Mouse (Mus musculus): ENCODE measurements around the gene Cep112. TPM values are rescaled to one million over a fixed set of nuclear protein-coding genes. Genes with fewer than 3 reads are reported as not detected.
"Not testable (repeated sequence)": the region's sequence is repeated elsewhere in the genome, so short reads cannot be mapped to it uniquely, and the experiment has no call there.

Gene Cep112
- total RNA-seq, 1 experiment, result 0.85 TPM

GRCm38 (mm10) chr11:108865746-108866145 lies 440.8 kb downstream of the Cep112 start:
- in situ Hi-C loops (cut with MboI; ENCODE audit: low sequenced_read_pairs in 2 of 2, unreplicated experiment in 2 of 2), result no loop called here
- no peaks in the 10 kb centered on the region for H3K4me1 ChIP-seq (ENCODE audit: control insufficient read depth in 2 of 2, insufficient read depth in 2 of 2, low read length in 2 of 2, poor library complexity in 1 of 2)
- no peak overlapping the region for H3K27ac ChIP-seq (ENCODE audit: insufficient read depth, low read depth, low read length, poor library complexity, severe bottlenecking)
- TF ChIP-seq CHD2 (IDR thresholded peaks at IDR 0.05; ENCODE audit: low read depth, low read length) (no peak), HCFC1 (IDR thresholded peaks at IDR 0.05; ENCODE audit: borderline replicate concordance, insufficient read depth, low read length) (no peak), MAFK (IDR thresholded peaks at IDR 0.05; ENCODE audit: insufficient read depth, low read depth, low read length) (no peak), ZC3H11A (IDR thresholded peaks at IDR 0.05; ENCODE audit: borderline replicate concordance, low read depth, low read length) (no peak), ZNF384 (IDR thresholded peaks at IDR 0.05; ENCODE audit: low read depth, low read length) (no peak)
- H3K36me3 ChIP-seq (ENCODE audit: control insufficient read depth, insufficient read depth, low read length, poor library complexity, severe bottlenecking), result no peaks in the 10 kb centered on the region
- H3K9me3 ChIP-seq (ENCODE audit: control insufficient read depth, insufficient read depth, low read depth, low read length), result no peaks in the 10 kb centered on the region
- no peak overlapping the region for H3K9ac ChIP-seq (ENCODE audit: insufficient read depth, low read depth, low read length, poor library complexity, severe bottlenecking)
- H3K4me3 ChIP-seq (ENCODE audit: insufficient read depth in 1 of 2, low read depth in 1 of 2, low read length in 2 of 2, poor library complexity in 1 of 2, severe bottlenecking in 1 of 2), result no peak overlapping the region
- no peak for DNase-seq (ENCODE audit: low read depth, low spot score)

GRCm38 (mm10) chr11:108867538-108867937 lies 442.5 kb downstream of the Cep112 start:
- Histone ChIP-seq H3K4me3 (ENCODE audit: insufficient read depth in 1 of 2, low read depth in 1 of 2, low read length in 2 of 2, poor library complexity in 1 of 2, severe bottlenecking in 1 of 2) (no peak overlapping the region), H3K36me3 (ENCODE audit: control insufficient read depth, insufficient read depth, low read length, poor library complexity, severe bottlenecking) (no peaks in the 10 kb centered on the region), H3K9ac (ENCODE audit: insufficient read depth, low read depth, low read length, poor library complexity, severe bottlenecking) (no peak overlapping the region), H3K9me3 (ENCODE audit: control insufficient read depth, insufficient read depth, low read depth, low read length) (no peaks in the 10 kb centered on the region), H3K4me1 (ENCODE audit: control insufficient read depth in 2 of 2, insufficient read depth in 2 of 2, low read length in 2 of 2, poor library complexity in 1 of 2) (no peaks in the 10 kb centered on the region), H3K27ac (ENCODE audit: insufficient read depth, low read depth, low read length, poor library complexity, severe bottlenecking) (no peak overlapping the region)
- TF ChIP-seq HCFC1 (IDR thresholded peaks at IDR 0.05; ENCODE audit: borderline replicate concordance, insufficient read depth, low read length) (no peak), CHD2 (IDR thresholded peaks at IDR 0.05; ENCODE audit: low read depth, low read length) (no peak), ZC3H11A (IDR thresholded peaks at IDR 0.05; ENCODE audit: borderline replicate concordance, low read depth, low read length) (no peak), MAFK (IDR thresholded peaks at IDR 0.05; ENCODE audit: insufficient read depth, low read depth, low read length) (no peak), ZNF384 (IDR thresholded peaks at IDR 0.05; ENCODE audit: low read depth, low read length) (no peak)
- DNase-seq (ENCODE audit: low read depth, low spot score), result no peak
- in situ Hi-C loops (cut with MboI; ENCODE audit: low sequenced_read_pairs in 2 of 2, unreplicated experiment in 2 of 2), result no loop called here

GRCm38 (mm10) chr11:108871284-108871683 lies 446.3 kb downstream of the Cep112 start:
- DNase-seq (ENCODE audit: low read depth, low spot score); H3K4me3 ChIP-seq (ENCODE audit: insufficient read depth in 1 of 2, low read depth in 1 of 2, low read length in 2 of 2, poor library complexity in 1 of 2, severe bottlenecking in 1 of 2); H3K4me1 ChIP-seq (ENCODE audit: control insufficient read depth in 2 of 2, insufficient read depth in 2 of 2, low read length in 2 of 2, poor library complexity in 1 of 2); H3K9ac ChIP-seq (ENCODE audit: insufficient read depth, low read depth, low read length, poor library complexity, severe bottlenecking); H3K27ac ChIP-seq (ENCODE audit: insufficient read depth, low read depth, low read length, poor library complexity, severe bottlenecking); in situ Hi-C loops (cut with MboI; ENCODE audit: low sequenced_read_pairs in 2 of 2, unreplicated experiment in 2 of 2); H3K36me3 ChIP-seq (ENCODE audit: control insufficient read depth, insufficient read depth, low read length, poor library complexity, severe bottlenecking); H3K9me3 ChIP-seq (ENCODE audit: control insufficient read depth, insufficient read depth, low read depth, low read length): not testable (repeated sequence)

GRCm38 (mm10) chr11:108871748-108872147 lies 446.8 kb downstream of the Cep112 start:
- in situ Hi-C loops (cut with MboI; ENCODE audit: low sequenced_read_pairs in 2 of 2, unreplicated experiment in 2 of 2), result no loop called here
- no peak overlapping the region for H3K4me3 ChIP-seq (ENCODE audit: insufficient read depth in 1 of 2, low read depth in 1 of 2, low read length in 2 of 2, poor library complexity in 1 of 2, severe bottlenecking in 1 of 2)
- H3K27ac ChIP-seq (ENCODE audit: insufficient read depth, low read depth, low read length, poor library complexity, severe bottlenecking), result no peak overlapping the region
- no peak overlapping the region for H3K9ac ChIP-seq (ENCODE audit: insufficient read depth, low read depth, low read length, poor library complexity, severe bottlenecking)
- TF ChIP-seq MAFK (IDR thresholded peaks at IDR 0.05; ENCODE audit: insufficient read depth, low read depth, low read length) (no peak), ZNF384 (IDR thresholded peaks at IDR 0.05; ENCODE audit: low read depth, low read length) (no peak), ZC3H11A (IDR thresholded peaks at IDR 0.05; ENCODE audit: borderline replicate concordance, low read depth, low read length) (no peak), CHD2 (IDR thresholded peaks at IDR 0.05; ENCODE audit: low read depth, low read length) (no peak), HCFC1 (IDR thresholded peaks at IDR 0.05; ENCODE audit: borderline replicate concordance, insufficient read depth, low read length) (no peak)
- H3K36me3 ChIP-seq (ENCODE audit: control insufficient read depth, insufficient read depth, low read length, poor library complexity, severe bottlenecking), result no peaks in the 10 kb centered on the region
- no peaks in the 10 kb centered on the region for H3K9me3 ChIP-seq (ENCODE audit: control insufficient read depth, insufficient read depth, low read depth, low read length)
- DNase-seq (ENCODE audit: low read depth, low spot score), result no peak
- H3K4me1 ChIP-seq (ENCODE audit: control insufficient read depth in 2 of 2, insufficient read depth in 2 of 2, low read length in 2 of 2, poor library complexity in 1 of 2), result no peaks in the 10 kb centered on the region

GRCm38 (mm10) chr11:108876633-108877205 lies 451.7 kb downstream of the Cep112 start:
- no peaks in the 10 kb centered on the region for H3K4me1 ChIP-seq (ENCODE audit: control insufficient read depth in 2 of 2, insufficient read depth in 2 of 2, low read length in 2 of 2, poor library complexity in 1 of 2)
- in situ Hi-C loops (cut with MboI; ENCODE audit: low sequenced_read_pairs in 2 of 2, unreplicated experiment in 2 of 2), result no loop called here
- H3K9me3 ChIP-seq (ENCODE audit: control insufficient read depth, insufficient read depth, low read depth, low read length), result no peaks in the 10 kb centered on the region
- DNase-seq (ENCODE audit: low read depth, low spot score), result no peak
- no peak for TF ChIP-seq ZNF384 (IDR thresholded peaks at IDR 0.05; ENCODE audit: low read depth, low read length)
- no peak for TF ChIP-seq HCFC1 (IDR thresholded peaks at IDR 0.05; ENCODE audit: borderline replicate concordance, insufficient read depth, low read length)
- TF ChIP-seq ZC3H11A (IDR thresholded peaks at IDR 0.05; ENCODE audit: borderline replicate concordance, low read depth, low read length), result no peak
- no peak for TF ChIP-seq CHD2 (IDR thresholded peaks at IDR 0.05; ENCODE audit: low read depth, low read length)
- no peak for TF ChIP-seq MAFK (IDR thresholded peaks at IDR 0.05; ENCODE audit: insufficient read depth, low read depth, low read length)
- no peaks in the 10 kb centered on the region for H3K36me3 ChIP-seq (ENCODE audit: control insufficient read depth, insufficient read depth, low read length, poor library complexity, severe bottlenecking)
- H3K27ac ChIP-seq (ENCODE audit: insufficient read depth, low read depth, low read length, poor library complexity, severe bottlenecking), result no peak overlapping the region
- H3K9ac ChIP-seq (ENCODE audit: insufficient read depth, low read depth, low read length, poor library complexity, severe bottlenecking), result no peak overlapping the region
- H3K4me3 ChIP-seq (ENCODE audit: insufficient read depth in 1 of 2, low read depth in 1 of 2, low read length in 2 of 2, poor library complexity in 1 of 2, severe bottlenecking in 1 of 2), result no peak overlapping the region

Data from ES-E14 (cell line).